Mouse (Mus musculus): ENCODE measurements around the gene Fbxo31. TPM values are rescaled to one million over a fixed set of nuclear protein-coding genes. Genes with fewer than 3 reads are reported as not detected.

The Fbxo31 gene
- polyA plus RNA-seq (2012; rRNA removed), result 29.8 and 29.9 TPM in 2 replicates

DNA sequence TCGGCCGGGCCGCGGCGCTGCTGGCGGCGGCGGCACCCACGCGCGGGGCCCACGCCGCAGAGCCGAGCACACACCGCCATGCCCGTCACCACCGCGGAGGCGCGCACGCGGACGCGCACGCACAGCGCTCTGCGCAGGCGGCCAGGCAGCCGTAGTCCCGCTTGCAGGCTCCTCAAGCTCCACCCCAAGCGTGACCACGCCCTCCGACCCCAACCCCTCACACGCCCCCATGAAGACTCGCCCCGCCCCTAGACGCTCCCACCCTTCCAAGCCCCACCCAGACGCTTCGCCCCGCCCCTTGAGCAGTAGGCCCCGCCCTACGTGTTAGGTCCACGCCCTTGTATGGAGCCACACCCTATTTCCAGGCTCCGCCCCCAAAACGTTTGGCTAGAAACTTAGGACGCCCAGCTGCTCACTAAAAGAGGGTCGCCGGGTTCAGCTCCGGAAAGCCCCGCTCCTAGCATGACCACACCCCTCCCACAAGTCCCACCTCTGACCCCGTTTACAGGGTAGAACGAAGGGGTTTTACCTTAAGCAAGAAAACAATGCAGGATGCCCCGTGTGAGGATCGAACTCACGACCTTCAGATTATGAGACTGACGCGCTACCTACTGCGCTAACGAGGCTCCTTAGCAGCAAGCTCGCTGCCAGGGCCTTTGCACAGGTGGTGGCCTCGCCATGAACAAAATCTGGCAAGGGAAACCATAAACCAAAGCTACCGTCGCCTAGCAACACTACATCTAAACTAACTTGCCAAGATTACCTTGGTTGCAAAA lies at the start of gene Fbxo31:
Fbxo31 (minus strand) TSS at position 131 of the 776 bp plus-strand sequence.

DNA sequence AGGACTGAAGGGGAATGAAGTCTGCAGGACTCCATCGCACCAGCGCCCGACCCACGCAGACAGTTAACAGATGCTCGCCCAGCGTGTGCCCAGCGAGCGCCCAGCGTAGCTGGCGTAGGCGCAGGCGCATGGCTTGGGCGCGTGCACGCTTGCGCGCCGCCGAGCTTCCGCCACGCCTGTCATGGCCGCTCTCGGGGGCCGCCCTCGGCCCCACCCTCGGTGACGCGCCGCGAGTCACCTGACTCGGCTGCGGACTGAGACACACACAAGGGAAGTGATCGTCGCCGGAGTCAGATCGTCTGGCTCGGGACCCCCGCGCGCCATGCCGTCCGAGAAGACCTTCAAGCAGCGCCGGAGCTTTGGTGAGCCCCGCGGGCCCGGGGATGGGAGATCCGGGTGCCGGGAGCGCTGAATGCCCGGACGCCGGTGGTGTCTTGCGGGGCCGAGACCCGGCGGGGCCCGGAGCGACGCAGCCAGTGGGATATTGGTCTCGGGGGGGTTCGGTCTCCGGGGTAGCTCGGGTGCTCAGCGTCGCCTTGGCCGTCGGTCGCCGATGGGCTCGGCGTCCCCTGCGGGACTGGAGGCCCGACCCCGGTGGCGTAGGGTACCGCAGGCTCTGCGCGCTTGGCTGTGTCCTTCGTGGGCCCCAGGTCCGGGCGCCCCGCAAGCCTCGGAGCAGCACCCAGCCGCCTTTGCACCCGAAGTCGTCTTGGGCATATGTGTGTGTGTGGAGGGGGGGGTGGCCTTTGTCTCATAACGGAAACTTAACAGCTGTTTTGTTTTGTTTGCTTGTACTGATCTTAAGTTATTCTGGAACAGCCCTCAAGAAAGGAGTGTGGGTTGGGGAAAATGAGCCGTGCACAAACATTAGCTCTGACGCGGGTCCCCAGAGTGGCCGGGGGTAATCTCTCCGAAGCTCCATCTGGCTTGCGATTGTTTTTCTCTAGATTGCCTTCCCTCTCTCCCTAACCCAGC lies 11.9 kb upstream of the Fbxo31 start, which contains the start of gene Map1lc3b:
Map1lc3b (plus strand) TSS at position 159 of the 975 bp plus-strand sequence.

DNA sequence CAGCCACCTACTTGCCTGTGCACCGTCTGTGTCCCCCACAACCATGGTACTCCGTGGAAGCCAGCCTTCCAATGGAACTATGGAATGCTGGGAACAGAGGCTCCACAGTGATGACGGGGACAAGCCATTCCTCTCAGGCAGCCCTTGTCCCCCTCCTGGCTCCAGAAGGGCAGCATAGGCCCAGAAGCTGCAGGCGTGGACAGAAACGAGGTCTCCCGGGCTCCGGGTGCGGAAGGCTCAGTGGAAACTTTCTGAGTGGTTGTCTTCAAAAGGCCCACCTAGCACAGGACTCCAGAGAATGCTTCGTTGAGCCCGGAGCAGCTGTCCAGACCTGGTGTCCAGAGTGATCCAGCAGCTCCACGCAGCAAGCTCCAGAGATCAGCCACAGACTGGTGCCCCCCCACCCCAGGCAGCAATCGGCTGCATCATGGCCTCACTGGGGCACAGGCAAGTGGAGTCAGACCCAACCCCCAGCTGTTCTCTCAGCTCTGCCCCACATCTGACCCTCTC lies 34.3 kb downstream of the Fbxo31 start, which contains the start of gene 1700018B08Rik:
1700018B08Rik (minus strand) TSS at position 45 of the 510 bp plus-strand sequence.

Other genes with a start within 250 kb of the Fbxo31 start
- gene 1700018B08Rik, start 34.5 kb downstream of the Fbxo31 start, polyA plus RNA-seq (2012; rRNA removed), result 0.13 TPM in 1 of 2 replicates, not detected in the other
- gene Map1lc3b, start 11.6 kb upstream of the Fbxo31 start, polyA plus RNA-seq (2012; rRNA removed), result 81.3 and 89.7 TPM in 2 replicates
- gene Zcchc14, start 74.1 kb upstream of the Fbxo31 start, polyA plus RNA-seq (2012; rRNA removed), result 56.6 and 64.3 TPM in 2 replicates
- 30.0 and 30.9 TPM in 2 replicates for gene Jph3, start 150.8 kb upstream of the Fbxo31 start, polyA plus RNA-seq (2012; rRNA removed)